Mouse (Mus musculus) CD4-positive, CD25-positive, alpha-beta regulatory T cell, adult 2 months (primary cell): ENCODE results near the gene Gmpr2.
A peak's percentile ranks its signal among the peaks of the same experiment; 100 is the strongest.

Experiments used
- DNase-seq: peaks from one replicate; pipeline ENCODE4 v3.0.0-alpha.2; 2012; ENCODE audit warnings: low read depth, low spot score

Gene Gmpr2

DNA sequence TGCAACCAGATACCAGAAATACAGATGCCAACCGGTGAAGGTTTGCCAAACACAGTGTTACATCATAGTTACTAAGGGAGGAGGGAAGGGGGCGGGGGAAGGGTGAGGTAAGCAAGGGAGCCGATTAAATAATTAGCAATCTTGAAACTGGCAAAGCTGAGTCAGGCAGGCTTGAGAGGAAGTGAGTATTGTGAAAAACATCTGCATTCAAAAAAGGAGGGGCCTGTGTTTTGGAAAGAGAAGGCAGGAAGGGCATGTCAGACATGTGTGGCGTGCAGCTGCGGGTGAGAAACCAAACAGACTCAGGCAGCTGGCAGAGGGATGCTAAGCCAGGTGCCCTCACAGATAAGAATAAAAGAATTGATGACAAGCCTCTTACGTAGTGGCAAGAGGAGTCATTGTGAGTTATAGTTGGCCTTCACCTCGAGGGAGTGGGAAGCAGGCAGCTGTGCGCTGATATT is 52.7 kb downstream of the Gmpr2 start:
- peak; percentile 92 for DNase-seq

DNA sequence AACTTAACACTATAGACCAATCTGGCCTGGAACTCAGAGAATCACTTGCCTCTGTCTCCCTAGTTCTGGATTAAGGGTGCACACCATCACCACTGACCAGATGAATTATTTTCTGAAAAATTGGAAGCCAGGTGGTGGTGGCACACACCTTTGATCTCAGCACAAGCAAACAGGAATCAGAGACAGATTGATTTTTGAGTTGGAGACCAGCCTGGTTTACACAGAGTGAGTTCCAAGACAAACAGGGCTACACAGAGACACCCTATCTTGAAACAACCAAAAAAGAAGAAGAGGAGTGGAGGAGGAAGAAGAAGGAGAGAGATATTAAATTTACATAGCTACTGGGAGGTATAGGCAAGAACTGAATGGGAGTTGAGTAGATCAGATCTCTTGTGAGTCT is 54.5 kb downstream of the Gmpr2 start:
- no peak for DNase-seq

DNA sequence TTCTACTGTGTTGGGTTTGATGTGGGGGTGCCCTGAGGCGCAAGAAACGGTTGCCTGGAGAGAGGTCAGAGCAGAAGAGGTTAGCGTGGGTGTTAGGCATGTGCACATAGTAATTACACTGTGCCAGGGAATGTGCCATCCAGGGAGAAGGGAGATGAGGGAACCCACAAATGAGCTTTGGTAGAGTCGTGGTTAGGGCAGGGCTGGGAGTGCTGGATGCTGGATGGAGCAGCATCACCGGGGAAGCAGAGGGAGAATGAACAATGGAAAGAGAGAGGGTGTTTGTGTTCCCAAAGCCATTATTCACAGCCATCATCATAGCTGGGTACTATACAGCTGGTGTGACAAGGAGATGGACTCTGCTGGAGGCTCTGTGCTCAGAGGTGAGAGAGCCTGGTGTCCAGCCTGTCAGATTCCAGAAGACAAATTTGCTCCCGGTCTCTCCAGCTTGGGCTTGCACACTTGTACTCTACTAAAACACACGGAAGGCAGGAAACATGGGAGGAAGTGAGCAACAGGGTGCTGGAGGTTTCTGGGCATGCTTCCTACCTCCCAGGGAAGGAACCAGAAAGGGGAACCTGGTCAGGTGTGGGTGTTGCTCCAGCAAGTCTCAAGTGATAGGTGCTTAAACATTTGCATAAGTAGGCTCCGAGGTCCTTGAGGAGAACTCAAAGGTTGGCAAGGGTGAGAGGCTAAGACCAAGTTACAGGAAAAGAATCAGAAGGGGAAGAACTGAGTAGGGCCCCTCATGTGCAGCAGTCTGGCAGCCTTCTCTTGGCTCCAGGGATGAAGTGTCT is 56.3 kb downstream of the Gmpr2 start:
- DNase-seq, result no peak
